Mouse (Mus musculus) heart, adult 2 months (tissue): ENCODE results near the gene Surf2.

Experiments used
- CTCF ChIP-seq: fragments of 200-600 bp; IDR thresholded peaks from 2 replicates; pipeline ENCODE4 v1.8.1; 2022; ENCODE audit warnings: antibody characterized with exemption, mild to moderate bottlenecking, moderate library complexity
- EP300 ChIP-seq: fragments of 200-500 bp; IDR thresholded peaks from 2 replicates; pipeline ENCODE4 v1.6.1; 2011; ENCODE audit warnings: low read depth, low read length, control low read depth; ENCODE audit not compliant: insufficient read depth

DNA sequence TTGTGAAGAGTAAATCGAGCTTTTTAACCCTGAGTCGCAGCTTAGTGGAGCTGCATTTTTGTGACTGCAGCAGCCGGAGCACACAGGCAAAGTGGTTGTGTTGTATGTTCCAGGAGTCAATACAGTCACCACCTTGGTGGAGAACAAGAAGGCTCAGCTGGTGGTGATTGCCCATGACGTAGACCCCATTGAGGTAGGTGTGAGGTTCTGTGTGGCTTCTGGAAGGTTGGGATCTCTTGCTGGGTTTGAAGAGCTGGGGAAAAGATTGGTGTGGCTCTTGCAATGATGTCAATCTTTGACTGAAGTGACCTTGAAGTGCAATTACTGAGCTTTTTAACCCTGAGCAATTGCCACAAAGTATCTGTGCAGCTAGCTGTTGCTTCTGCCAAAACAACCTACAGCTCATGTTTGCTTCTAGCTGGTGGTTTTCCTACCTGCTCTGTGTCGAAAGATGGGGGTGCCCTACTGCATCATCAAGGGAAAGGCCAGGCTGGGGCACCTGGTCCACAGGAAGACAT is 3.9 kb upstream of the Surf2 start:
- TF ChIP-seq EP300 = no peak
- TF ChIP-seq CTCF = no peak
